Mouse (Mus musculus) liver, embryonic 16.5 days (tissue): ENCODE measurements around the gene Rad9a. TPM values are rescaled to one million over a fixed set of nuclear protein-coding genes. Genes with fewer than 3 reads are reported as not detected.

Experiments used
- ATAC-seq: fragments of 200-750 bp; cut with Nextera tagmentation; 2 replicates; pipeline ENCODE4 v1.8.0; 2017; ENCODE audit warnings: low read depth, mild to moderate bottlenecking, moderate number of reproducible peaks, moderate library complexity
- H3K27ac ChIP-seq: fragments of 300-500 bp; sonication (generic); 2 replicates; pipeline ENCODE4 v1.5.1; 2014; ENCODE audit warnings: mild to moderate bottlenecking, low read length
- H3K27me3 ChIP-seq: fragments of 300-500 bp; sonication (generic); 2 replicates; pipeline ENCODE4 v1.6.1; 2014; ENCODE audit warnings: low read depth, low read length, mixed read lengths; ENCODE audit not compliant: control insufficient read depth, insufficient read depth
- H3K36me3 ChIP-seq: fragments of 300-500 bp; sonication (generic); 2 replicates; pipeline ENCODE4 v1.6.1; 2014; ENCODE audit warnings: mild to moderate bottlenecking; ENCODE audit not compliant: control insufficient read depth, insufficient read depth
- H3K4me1 ChIP-seq: fragments of 300-500 bp; sonication (generic); 2 replicates; pipeline ENCODE4 v1.6.1; 2014; ENCODE audit warnings: low read depth, low read length, mixed read lengths; ENCODE audit not compliant: control insufficient read depth
- H3K4me2 ChIP-seq: fragments of 300-500 bp; sonication (generic); 2 replicates; pipeline ENCODE4 v1.6.1; 2014; ENCODE audit warnings: low read depth, low read length, mixed read lengths
- H3K4me3 ChIP-seq: fragments of 300-500 bp; sonication (generic); 2 replicates; pipeline ENCODE4 v1.5.1; 2014; ENCODE audit warnings: low read depth, mild to moderate bottlenecking, low read length
- H3K9ac ChIP-seq: fragments of 300-500 bp; sonication (generic); 2 replicates; pipeline ENCODE4 v1.6.1; 2014; ENCODE audit warnings: low read depth, low read length
- H3K9me3 ChIP-seq: fragments of 300-500 bp; sonication (generic); replicated peaks from 2 replicates; pipeline ENCODE4 v1.6.1; 2016; ENCODE audit warnings: low read length; ENCODE audit not compliant: control insufficient read depth
- WGBS: fragments of 180-500 bp; shearing (Covaris S2); extraction: QIAGEN DNeasy Blood & Tissue Kit; methylation state at CpG from one replicate; pipeline ENCODE4 v1.1.7; 2014; ENCODE audit not compliant: insufficient replicate concordance; 5-methylcytosine and 5-hydroxymethylcytosine counted together
- polyA plus RNA-seq: library from polyadenylated mRNA; unstranded; fragments of >200 nt; fragmentation: Nextera tagmentation; extraction: Ambion mirVana; gene quantifications from 2 replicates; pipeline ENCODE4 v1.2.1, GENCODE M21; 2015

The Rad9a gene
- polyA plus RNA-seq, 1 experiment from 2014 or later: 14.2 TPM

- peak overlapping the region; percentile 97 for H3K4me3 ChIP-seq
- H3K27ac ChIP-seq: peak overlapping the region; percentile 90
- H3K9ac ChIP-seq: peak overlapping the region; percentile 98
- H3K9me3 ChIP-seq: no peaks in the 10 kb centered on the region
- under 1% methylated on average over 42 of the region's 52 CpGs for WGBS
- peak; percentile 44 for ATAC-seq
- peak overlapping the region; percentile 90 for H3K4me2 ChIP-seq
- peaks cover 31% of the 10 kb centered on the region for H3K36me3 ChIP-seq
- peaks cover 55% of the 10 kb centered on the region for H3K4me1 ChIP-seq
- H3K27me3 ChIP-seq: no peaks in the 10 kb centered on the region
Observed at GRCm38 (mm10) chr19:4192251-4192985, 9.0 kb downstream of the Rad9a start.

DNA sequence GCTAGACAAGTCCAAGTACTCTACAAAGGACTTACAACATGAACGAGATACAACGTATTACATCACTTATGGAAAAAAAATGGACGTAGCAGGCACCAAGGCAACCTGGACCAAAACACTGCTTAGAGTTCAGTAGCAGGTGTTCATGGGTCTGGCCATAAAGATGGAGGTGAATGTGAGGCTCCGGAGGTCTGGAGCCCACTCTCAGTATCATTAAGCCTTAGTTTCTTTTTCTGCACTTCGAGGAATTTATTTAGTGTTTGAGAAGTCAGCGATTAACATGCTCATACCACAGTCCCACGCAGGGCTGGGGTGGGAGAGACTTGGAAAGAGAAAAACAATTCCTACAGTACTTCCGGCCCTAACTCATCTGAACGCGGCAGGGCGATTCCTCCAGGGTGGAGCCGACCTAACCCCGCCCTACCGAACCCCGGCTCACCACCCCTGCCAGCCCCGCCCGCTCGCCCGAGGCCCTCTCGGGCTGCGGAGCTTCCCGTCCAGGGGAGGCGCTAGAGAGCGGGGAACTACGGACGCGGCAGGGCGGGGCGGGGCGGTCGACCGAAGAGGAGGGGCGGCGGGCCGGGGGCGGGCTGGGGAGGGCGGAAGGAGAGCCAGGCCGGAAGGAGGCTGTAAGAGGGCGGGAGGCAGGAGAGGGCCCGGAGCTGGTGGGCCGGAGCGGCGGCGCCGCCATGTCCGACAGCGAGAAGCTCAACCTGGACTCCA, 9.8 kb downstream of the Rad9a start, which contains the start of gene Ppp1ca:
Gene Ppp1ca, plus strand, starts transcription at position 538 of the 723 bp plus-strand sequence.
- H3K9ac ChIP-seq: peak within 1 kb of the TSS; percentile 98
- peak; percentile 94 for ATAC-seq
- 3% methylated on average over 40 of the region's 47 CpGs for WGBS
- H3K27me3 ChIP-seq: no peaks in the 10 kb centered on the region
- peak within 1 kb of the TSS; percentile 90 for H3K27ac ChIP-seq
- no peaks in the 10 kb centered on the region for H3K9me3 ChIP-seq
- H3K4me1 ChIP-seq: peaks cover 48% of the 10 kb centered on the region
- H3K4me2 ChIP-seq: peak within 1 kb of the TSS; percentile 90
- peaks cover 24% of the 10 kb centered on the region for H3K36me3 ChIP-seq
- peak within 1 kb of the TSS; percentile 97 for H3K4me3 ChIP-seq

GRCm38 (mm10) chr19:4190831-4191334, 10.6 kb downstream of the Rad9a start, which contains the start of gene Tbc1d10c:
Tbc1d10c (minus strand) TSS chr19:4191284.
- ATAC-seq: no peak
- WGBS: 24% methylated on average over 4 of the region's 4 CpGs
- Histone ChIP-seq H3K27me3 (no peaks in the 10 kb centered on the region), H3K36me3 (peaks cover 21% of the 10 kb centered on the region), H3K4me1 (peaks cover 40% of the 10 kb centered on the region), H3K4me2 (peak within 1 kb of the TSS; percentile 90), H3K27ac (peak within 1 kb of the TSS; percentile 90), H3K9ac (peak within 1 kb of the TSS; percentile 98), H3K9me3 (no peaks in the 10 kb centered on the region), H3K4me3 (peak within 1 kb of the TSS; percentile 97)

DNA sequence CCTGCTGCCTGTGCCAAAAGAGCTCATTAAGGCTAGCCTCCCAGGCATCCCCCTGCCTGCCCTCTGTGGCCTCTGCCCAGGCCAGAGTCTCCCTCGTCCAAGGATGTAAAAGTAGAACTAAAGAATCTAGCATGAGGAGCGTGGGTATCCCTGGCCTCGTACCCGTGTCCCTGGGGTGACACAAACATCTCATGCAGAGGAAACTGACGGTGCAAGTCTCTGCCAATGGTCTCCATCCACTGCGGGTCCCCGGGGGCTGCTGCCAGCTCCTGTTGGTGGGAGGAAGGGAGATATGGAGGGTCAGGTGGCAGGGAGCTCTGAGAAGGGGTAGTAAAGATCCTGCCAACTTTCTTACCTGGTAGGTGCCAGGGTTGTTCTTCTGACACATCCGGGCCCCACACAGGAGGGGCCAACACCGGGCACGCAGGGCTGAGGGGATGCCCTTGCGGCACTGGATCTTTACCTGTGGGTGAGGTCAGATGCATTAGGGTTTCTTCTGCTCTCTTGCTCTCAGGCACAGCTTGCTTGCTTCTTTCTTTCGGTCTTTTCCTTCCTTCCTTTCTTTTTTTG, 12.3 kb downstream of the Rad9a start:
- Histone ChIP-seq H3K9ac (no peak overlapping the region), H3K4me3 (no peak overlapping the region), H3K27ac (no peak overlapping the region), H3K4me2 (no peak overlapping the region), H3K9me3 (no peaks in the 10 kb centered on the region), H3K36me3 (peaks cover 3% of the 10 kb centered on the region), H3K4me1 (peaks cover 39% of the 10 kb centered on the region), H3K27me3 (no peaks in the 10 kb centered on the region)
- ATAC-seq: no peak
- 75% methylated on average over 12 of the region's 12 CpGs for WGBS

DNA sequence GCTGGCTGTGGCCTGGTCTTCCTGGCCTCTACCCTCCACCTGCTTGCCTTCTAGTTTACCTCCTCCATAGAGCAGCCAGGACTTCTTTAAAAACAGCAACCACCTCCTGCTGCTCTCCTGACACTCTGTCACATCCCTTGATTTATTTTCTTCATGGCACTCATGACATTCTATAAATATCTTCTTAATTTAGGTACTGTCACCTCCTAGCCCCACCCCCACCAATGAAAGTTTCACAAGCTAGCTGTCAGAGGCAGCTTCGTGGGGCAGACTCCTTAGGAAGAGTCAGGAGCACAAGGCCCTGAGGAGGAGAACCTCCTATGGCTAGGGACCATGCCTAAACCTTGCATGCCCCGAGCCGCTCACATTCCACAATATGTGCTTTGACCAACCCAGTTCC, 14.2 kb downstream of the Rad9a start:
- no peak overlapping the region for H3K4me2 ChIP-seq
- H3K9ac ChIP-seq: no peak overlapping the region
- H3K36me3 ChIP-seq: no peaks in the 10 kb centered on the region
- no peak overlapping the region for H3K4me3 ChIP-seq
- no peaks in the 10 kb centered on the region for H3K27me3 ChIP-seq
- WGBS: 59% methylated on average over 3 of the region's 3 CpGs
- H3K9me3 ChIP-seq: no peaks in the 10 kb centered on the region
- H3K27ac ChIP-seq: no peak overlapping the region
- ATAC-seq: no peak
- peaks cover 25% of the 10 kb centered on the region for H3K4me1 ChIP-seq

- H3K4me1 ChIP-seq: peaks cover 16% of the 10 kb centered on the region
- no peaks in the 10 kb centered on the region for H3K36me3 ChIP-seq
- no peak overlapping the region for H3K9ac ChIP-seq
- no peaks in the 10 kb centered on the region for H3K9me3 ChIP-seq
- H3K4me2 ChIP-seq: no peak overlapping the region; the same call in 1 of the 2 replicates
- WGBS: 29% methylated on average over 15 of the region's 15 CpGs
- H3K27ac ChIP-seq: peak overlapping the region; percentile 69
- H3K4me3 ChIP-seq: no peak overlapping the region
- no peaks in the 10 kb centered on the region for H3K27me3 ChIP-seq
- ATAC-seq: peak; percentile 52
Observed at GRCm38 (mm10) chr19:4184976-4185975, 16.2 kb downstream of the Rad9a start.

DNA sequence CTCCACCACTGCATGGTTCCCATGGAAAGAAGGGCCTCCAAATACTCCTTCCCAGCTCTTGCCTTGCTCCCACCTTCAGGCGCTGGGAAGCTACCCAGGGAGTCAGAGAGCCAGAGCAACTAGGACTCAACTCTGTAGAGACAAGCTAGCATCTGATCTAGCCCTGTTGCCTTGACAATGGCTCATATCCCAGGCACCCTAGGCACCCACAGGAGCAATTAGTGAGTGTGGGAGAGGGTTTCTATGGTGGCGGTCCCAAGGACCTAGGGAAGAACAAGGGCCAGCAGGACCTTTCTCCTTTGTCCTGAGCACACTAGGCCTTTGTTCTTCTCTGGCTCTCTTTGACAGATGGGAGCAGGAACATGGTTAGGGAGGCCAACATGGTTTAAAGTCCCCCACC, 17.8 kb downstream of the Rad9a start:
- H3K27me3 ChIP-seq: no peaks in the 10 kb centered on the region
- no peak for ATAC-seq
- H3K4me3 ChIP-seq: no peak overlapping the region
- H3K27ac ChIP-seq: no peak overlapping the region
- no peaks in the 10 kb centered on the region for H3K9me3 ChIP-seq
- H3K4me1 ChIP-seq: peaks cover 16% of the 10 kb centered on the region
- H3K4me2 ChIP-seq: no peak overlapping the region
- WGBS: 59% methylated on average over 2 of the region's 2 CpGs
- H3K36me3 ChIP-seq: no peaks in the 10 kb centered on the region
- H3K9ac ChIP-seq: no peak overlapping the region

GRCm38 (mm10) chr19:4181892-4182291, 19.6 kb downstream of the Rad9a start:
- Histone ChIP-seq H3K27me3 (no peaks in the 10 kb centered on the region), H3K4me2 (no peak overlapping the region), H3K9ac (no peak overlapping the region), H3K36me3 (no peaks in the 10 kb centered on the region), H3K4me1 (peaks cover 16% of the 10 kb centered on the region), H3K9me3 (no peaks in the 10 kb centered on the region), H3K27ac (no peak overlapping the region), H3K4me3 (no peak overlapping the region)
- WGBS: 43% methylated on average over 3 of the region's 3 CpGs
- ATAC-seq: no peak
